Mouse (Mus musculus): Measurements from ENCODE around the gene Mpig6b. TPM values are rescaled to one million over a fixed set of nuclear protein-coding genes. Genes with fewer than 3 reads are reported as not detected.

The Mpig6b gene
- polyA plus RNA-seq, 1 experiment from 2014 or later = 0.97 TPM

GRCm38 (mm10) chr17:35021842-35022477 is 44.0 kb downstream of the Mpig6b start:
- Histone ChIP-seq H3K4me1 (ENCODE audit: control insufficient read depth, insufficient read depth, low read length) (peaks cover 9% of the 10 kb centered on the region), H3K4me2 (replicated peaks; ENCODE audit: low read depth, low read length) (no peak overlapping the region), H3K27me3 (ENCODE audit: control insufficient read depth, insufficient read depth, low read length) (no peaks in the 10 kb centered on the region), H3K9ac (replicated peaks; ENCODE audit: low read depth, low read length) (no peak overlapping the region), H3K9me3 (ENCODE audit: control insufficient read depth, low read depth, low read length) (no peaks in the 10 kb centered on the region), H3K36me3 (ENCODE audit: control insufficient read depth, insufficient read depth, low read length) (no peaks in the 10 kb centered on the region; the same call in 1 of the 2 replicates), H3K4me3 (ENCODE audit: low read depth, low read length) (no peak overlapping the region), H3K27ac (ENCODE audit: low read length) (peak overlapping the region; percentile 49; the same call in 1 of the 2 replicates)
- WGBS = 41% methylated on average over 6 of the region's 6 CpGs
- ATAC-seq (ENCODE audit: insufficient number of reproducible peaks, insufficient read depth, low FRiP score, low read depth) = no peak

GRCm38 (mm10) chr17:35021163-35021808 is 44.7 kb downstream of the Mpig6b start:
- H3K27ac ChIP-seq (ENCODE audit: low read length) = peak overlapping the region; percentile 49; the same call in 1 of the 2 replicates

GRCm38 (mm10) chr17:35020551-35020950 is 45.4 kb downstream of the Mpig6b start:
- Histone ChIP-seq H3K27me3 (ENCODE audit: control insufficient read depth, insufficient read depth, low read length) (no peaks in the 10 kb centered on the region), H3K36me3 (ENCODE audit: control insufficient read depth, insufficient read depth, low read length) (peaks cover 8% of the 10 kb centered on the region), H3K27ac (ENCODE audit: low read length) (no peak overlapping the region), H3K4me3 (ENCODE audit: low read depth, low read length) (no peak overlapping the region), H3K4me2 (replicated peaks; ENCODE audit: low read depth, low read length) (no peak overlapping the region), H3K4me1 (ENCODE audit: control insufficient read depth, insufficient read depth, low read length) (peaks cover 9% of the 10 kb centered on the region; the same call in 1 of the 2 replicates), H3K9ac (replicated peaks; ENCODE audit: low read depth, low read length) (no peak overlapping the region), H3K9me3 (ENCODE audit: control insufficient read depth, low read depth, low read length) (no peaks in the 10 kb centered on the region)
- WGBS = 78% methylated on average over 8 of the region's 8 CpGs
- ATAC-seq (ENCODE audit: insufficient number of reproducible peaks, insufficient read depth, low FRiP score, low read depth) = no peak

More at GRCm38 (mm10) chr17:35021163-35021808, 44.7 kb downstream of the Mpig6b start:
- H3K9me3 ChIP-seq (ENCODE audit: control insufficient read depth, low read depth, low read length) = no peaks in the 10 kb centered on the region
- peak; percentile 14; the same call in 1 of the 2 replicates for ATAC-seq (ENCODE audit: insufficient number of reproducible peaks, insufficient read depth, low FRiP score, low read depth)
- H3K4me2 ChIP-seq (replicated peaks; ENCODE audit: low read depth, low read length) = peak overlapping the region; percentile 2; the same call in 1 of the 2 replicates
- no peaks in the 10 kb centered on the region for H3K27me3 ChIP-seq (ENCODE audit: control insufficient read depth, insufficient read depth, low read length)
- peaks cover 1% of the 10 kb centered on the region for H3K36me3 ChIP-seq (ENCODE audit: control insufficient read depth, insufficient read depth, low read length)
- WGBS = 6% methylated on average over 17 of the region's 17 CpGs
- peaks cover 9% of the 10 kb centered on the region for H3K4me1 ChIP-seq (ENCODE audit: control insufficient read depth, insufficient read depth, low read length)
- no peak overlapping the region for H3K9ac ChIP-seq (replicated peaks; ENCODE audit: low read depth, low read length)
- H3K4me3 ChIP-seq (ENCODE audit: low read depth, low read length) = no peak overlapping the region

GRCm38 (mm10) chr17:35019894-35020293 is 46.1 kb downstream of the Mpig6b start:
- ATAC-seq (ENCODE audit: insufficient number of reproducible peaks, insufficient read depth, low FRiP score, low read depth) = no peak
- Histone ChIP-seq H3K36me3 (ENCODE audit: control insufficient read depth, insufficient read depth, low read length) (peaks cover 14% of the 10 kb centered on the region), H3K27ac (ENCODE audit: low read length) (no peak overlapping the region), H3K4me1 (ENCODE audit: control insufficient read depth, insufficient read depth, low read length) (peaks cover 9% of the 10 kb centered on the region; the same call in 1 of the 2 replicates), H3K4me3 (ENCODE audit: low read depth, low read length) (no peak overlapping the region), H3K9ac (replicated peaks; ENCODE audit: low read depth, low read length) (no peak overlapping the region), H3K9me3 (ENCODE audit: control insufficient read depth, low read depth, low read length) (no peaks in the 10 kb centered on the region), H3K27me3 (ENCODE audit: control insufficient read depth, insufficient read depth, low read length) (no peaks in the 10 kb centered on the region), H3K4me2 (replicated peaks; ENCODE audit: low read depth, low read length) (no peak overlapping the region)
- 73% methylated on average over 11 of the region's 11 CpGs for WGBS

GRCm38 (mm10) chr17:35018171-35018570 is 47.8 kb downstream of the Mpig6b start:
- no peak overlapping the region for H3K4me3 ChIP-seq (ENCODE audit: low read depth, low read length)
- peaks cover 32% of the 10 kb centered on the region for H3K36me3 ChIP-seq (ENCODE audit: control insufficient read depth, insufficient read depth, low read length)
- ATAC-seq (ENCODE audit: insufficient number of reproducible peaks, insufficient read depth, low FRiP score, low read depth) = no peak
- no peaks in the 10 kb centered on the region for H3K9me3 ChIP-seq (ENCODE audit: control insufficient read depth, low read depth, low read length)
- H3K27ac ChIP-seq (ENCODE audit: low read length) = no peak overlapping the region
- no peak overlapping the region for H3K9ac ChIP-seq (replicated peaks; ENCODE audit: low read depth, low read length)
- 77% methylated on average over 3 of the region's 3 CpGs for WGBS
- no peak overlapping the region for H3K4me2 ChIP-seq (replicated peaks; ENCODE audit: low read depth, low read length)
- peaks cover 3% of the 10 kb centered on the region; the same call in 1 of the 2 replicates for H3K4me1 ChIP-seq (ENCODE audit: control insufficient read depth, insufficient read depth, low read length)
- no peaks in the 10 kb centered on the region for H3K27me3 ChIP-seq (ENCODE audit: control insufficient read depth, insufficient read depth, low read length)

GRCm38 (mm10) chr17:35017706-35018030 is 48.3 kb downstream of the Mpig6b start:
- H3K4me2 ChIP-seq (replicated peaks; ENCODE audit: low read depth, low read length) = no peak overlapping the region
- peaks cover 3% of the 10 kb centered on the region; the same call in 1 of the 2 replicates for H3K4me1 ChIP-seq (ENCODE audit: control insufficient read depth, insufficient read depth, low read length)
- no peak overlapping the region for H3K27ac ChIP-seq (ENCODE audit: low read length)
- no peak overlapping the region for H3K9ac ChIP-seq (replicated peaks; ENCODE audit: low read depth, low read length)
- H3K4me3 ChIP-seq (ENCODE audit: low read depth, low read length) = no peak overlapping the region
- 65% methylated on average over 14 of the region's 14 CpGs for WGBS
- ATAC-seq (ENCODE audit: insufficient number of reproducible peaks, insufficient read depth, low FRiP score, low read depth) = no peak
- H3K27me3 ChIP-seq (ENCODE audit: control insufficient read depth, insufficient read depth, low read length) = no peaks in the 10 kb centered on the region
- H3K36me3 ChIP-seq (ENCODE audit: control insufficient read depth, insufficient read depth, low read length) = peaks cover 37% of the 10 kb centered on the region
- no peaks in the 10 kb centered on the region for H3K9me3 ChIP-seq (ENCODE audit: control insufficient read depth, low read depth, low read length)

GRCm38 (mm10) chr17:35016791-35017705 is 48.9 kb downstream of the Mpig6b start:
- H3K4me2 ChIP-seq (replicated peaks; ENCODE audit: low read depth, low read length) = no peak overlapping the region
- no peak overlapping the region for H3K4me3 ChIP-seq (ENCODE audit: low read depth, low read length)
- H3K9me3 ChIP-seq (ENCODE audit: control insufficient read depth, low read depth, low read length) = no peaks in the 10 kb centered on the region
- 77% methylated on average over 10 of the region's 10 CpGs for WGBS
- H3K36me3 ChIP-seq (ENCODE audit: control insufficient read depth, insufficient read depth, low read length) = peaks cover 43% of the 10 kb centered on the region
- H3K4me1 ChIP-seq (ENCODE audit: control insufficient read depth, insufficient read depth, low read length) = peaks cover 3% of the 10 kb centered on the region; the same call in 1 of the 2 replicates
- no peak overlapping the region for H3K9ac ChIP-seq (replicated peaks; ENCODE audit: low read depth, low read length)
- H3K27ac ChIP-seq (ENCODE audit: low read length) = no peak overlapping the region
- no peak for ATAC-seq (ENCODE audit: insufficient number of reproducible peaks, insufficient read depth, low FRiP score, low read depth)
- H3K27me3 ChIP-seq (ENCODE audit: control insufficient read depth, insufficient read depth, low read length) = no peaks in the 10 kb centered on the region

GRCm38 (mm10) chr17:35016376-35016775 is 49.6 kb downstream of the Mpig6b start, which contains the start of gene Vwa7:
Vwa7 (plus strand) TSS chr17:35016579.
- Histone ChIP-seq H3K9ac (replicated peaks; ENCODE audit: low read depth, low read length) (no peak within 1 kb of the TSS), H3K4me1 (ENCODE audit: control insufficient read depth, insufficient read depth, low read length) (peaks cover 1% of the 10 kb centered on the region; the same call in 1 of the 2 replicates), H3K9me3 (ENCODE audit: control insufficient read depth, low read depth, low read length) (no peaks in the 10 kb centered on the region), H3K27ac (ENCODE audit: low read length) (no peak within 1 kb of the TSS), H3K4me2 (replicated peaks; ENCODE audit: low read depth, low read length) (no peak within 1 kb of the TSS), H3K27me3 (ENCODE audit: control insufficient read depth, insufficient read depth, low read length) (no peaks in the 10 kb centered on the region), H3K36me3 (ENCODE audit: control insufficient read depth, insufficient read depth, low read length) (peaks cover 50% of the 10 kb centered on the region), H3K4me3 (ENCODE audit: low read depth, low read length) (no peak within 1 kb of the TSS)
- ATAC-seq (ENCODE audit: insufficient number of reproducible peaks, insufficient read depth, low FRiP score, low read depth) = no peak
- 60% methylated on average over 12 of the region's 12 CpGs for WGBS

Measured in stomach, embryonic 14.5 days (tissue).